Mouse (Mus musculus) CH12.LX (cell line): ENCODE data around the gene Slc23a2.
A peak's percentile ranks its signal among the peaks of the same experiment; 100 is the strongest.

Experiments used
- CTCF ChIP-seq, 2 experiments: IDR thresholded peaks in 1 of 2; conservative IDR thresholded peaks in 1 of 2; 2 replicates each; pipeline ENCODE4 v1.5.1; 2011 to 2012; ENCODE audit warnings: low read depth in 2 of 2, low read length in 2 of 2, improper control_type of control experiment in 1 of 2, inconsistent platforms in 1 of 2, mild to moderate bottlenecking in 1 of 2, moderate library complexity in 1 of 2
- GABPA ChIP-seq: IDR thresholded peaks from 2 replicates; pipeline ENCODE4 v1.6.1; 2012; ENCODE audit warnings: low read depth, low read length, improper control_type of control experiment, inconsistent platforms; ENCODE audit not compliant: insufficient replicate concordance
- MEF2A ChIP-seq: IDR thresholded peaks from 2 replicates; pipeline ENCODE4 v1.6.1; 2014; ENCODE audit warnings: low read depth, mild to moderate bottlenecking, inconsistent platforms, low read length, improper control_type of control experiment, borderline replicate concordance
- TCF12 ChIP-seq: IDR thresholded peaks from 2 replicates; pipeline ENCODE4 v1.6.1; 2014; ENCODE audit warnings: low read depth, mild to moderate bottlenecking, inconsistent platforms, low read length, improper control_type of control experiment
- USF2 ChIP-seq: conservative IDR thresholded peaks from 2 replicates; pipeline ENCODE4 v1.6.1; 2011; ENCODE audit warnings: low read depth, low read length, improper control_type of control experiment

GRCm38 (mm10) chr2:132006561-132007474, 138.1 kb downstream of the Slc23a2 start:
- TF ChIP-seq MEF2A (no peak), CTCF (conservative IDR thresholded peaks at IDR 0.05 in 1 of 2, IDR thresholded peaks at IDR 0.05 in 1 of 2; ENCODE audit: low read depth in 2 of 2, low read length in 2 of 2) (no peak), TCF12 (peak; percentile 34; the same call in 1 of the 2 replicates), USF2 (no peak), GABPA (no peak)
